Mouse (Mus musculus) limb, embryonic 12.5 days (tissue): ENCODE data around the gene Xpnpep2. TPM values are rescaled to one million over a fixed set of nuclear protein-coding genes. Genes with fewer than 3 reads are reported as not detected.

Source experiments
- ATAC-seq: fragments of 200-750 bp; cut with Nextera tagmentation; 2 replicates; pipeline ENCODE4 v1.8.0; 2017; ENCODE audit warnings: low read depth, moderate TSS enrichment; ENCODE audit not compliant: insufficient number of reproducible peaks, insufficient read depth, low FRiP score, low TSS enrichment
- H3K27ac ChIP-seq: fragments of 300-500 bp; sonication (generic); 2 replicates; pipeline ENCODE4 v1.5.1; 2016; ENCODE audit warnings: mild to moderate bottlenecking, moderate library complexity
- H3K27me3 ChIP-seq: fragments of 300-500 bp; sonication (generic); 2 replicates; pipeline ENCODE4 v1.6.1; 2016; ENCODE audit warnings: mild to moderate bottlenecking, moderate library complexity
- H3K36me3 ChIP-seq: fragments of 300-500 bp; sonication (generic); 2 replicates; pipeline ENCODE4 v1.6.1; 2016; ENCODE audit warnings: mild to moderate bottlenecking, moderate library complexity
- H3K4me1 ChIP-seq: fragments of 300-500 bp; sonication (generic); replicated peaks from 2 replicates; pipeline ENCODE4 v1.6.1; 2016
- H3K4me2 ChIP-seq: fragments of 300-500 bp; sonication (generic); 2 replicates; pipeline ENCODE4 v1.6.1; 2016; ENCODE audit warnings: mild to moderate bottlenecking, moderate library complexity
- H3K4me3 ChIP-seq: fragments of 300-500 bp; sonication (generic); replicated peaks from 2 replicates; pipeline ENCODE4 v1.5.1; 2016; ENCODE audit warnings: mild to moderate bottlenecking
- H3K9ac ChIP-seq: fragments of 300-500 bp; sonication (generic); replicated peaks from 2 replicates; pipeline ENCODE4 v1.6.1; 2016; ENCODE audit warnings: mild to moderate bottlenecking, moderate library complexity
- H3K9me3 ChIP-seq: fragments of 300-500 bp; sonication (generic); 2 replicates; pipeline ENCODE4 v1.6.1; 2016; ENCODE audit warnings: mild to moderate bottlenecking, moderate library complexity
- WGBS: fragments of 180-500 bp; shearing (Covaris S2); methylation state at CpG from one replicate; pipeline ENCODE4 v1.1.7; 2016; 5-methylcytosine and 5-hydroxymethylcytosine counted together
- polyA plus RNA-seq: library from polyadenylated mRNA; unstranded; fragments of >200 nt; fragmentation: Nextera tagmentation; extraction: Ambion mirVana; gene quantifications from 2 replicates; pipeline ENCODE4 v1.2.1, GENCODE M21; 2016

The Xpnpep2 gene
- polyA plus RNA-seq, 1 experiment from 2014 or later: 2.6 TPM

DNA sequence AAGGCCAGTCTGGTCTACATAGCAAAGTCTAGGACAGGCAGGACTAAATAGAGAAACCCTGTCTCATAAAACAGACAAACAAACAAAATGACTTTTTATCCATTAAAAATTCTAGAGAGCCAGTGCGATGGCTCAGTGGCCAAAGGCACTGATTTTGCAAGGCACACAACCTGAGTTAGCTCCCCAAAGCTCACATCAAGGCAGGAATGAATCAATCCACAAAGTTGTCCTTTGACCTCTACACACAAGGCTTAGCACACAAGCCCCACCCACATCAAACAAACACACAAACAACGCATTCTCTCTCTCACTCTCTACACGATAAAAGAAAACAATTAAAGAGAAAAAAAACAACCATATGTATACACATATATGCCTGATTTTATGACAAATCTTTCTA lies 76.2 kb downstream of the Xpnpep2 start:
- no peak overlapping the region for H3K4me3 ChIP-seq
- no peaks in the 10 kb centered on the region for H3K4me1 ChIP-seq
- H3K36me3 ChIP-seq: peaks cover 14% of the 10 kb centered on the region; the same call in 1 of the 2 replicates
- no peak overlapping the region for H3K4me2 ChIP-seq
- H3K9me3 ChIP-seq: no peaks in the 10 kb centered on the region
- no peak overlapping the region for H3K9ac ChIP-seq
- WGBS: 88% methylated on average over 3 of the region's 3 CpGs
- H3K27me3 ChIP-seq: no peaks in the 10 kb centered on the region
- H3K27ac ChIP-seq: no peak overlapping the region
- no peak for ATAC-seq

Other genes starting within 250 kb of the Xpnpep2 start
- 47.1 and 49.3 TPM in 2 replicates for gene Smarca1, start 215.8 kb upstream of the Xpnpep2 start, polyA plus RNA-seq
- 25.2 and 25.4 TPM in 2 replicates for gene Ocrl, start 196.3 kb upstream of the Xpnpep2 start, polyA plus RNA-seq
- gene Apln, start 73.9 kb upstream of the Xpnpep2 start, polyA plus RNA-seq: 6.1 and 6.7 TPM in 2 replicates
- 0.93 and 1.3 TPM in 2 replicates for gene Sash3, start 37.7 kb downstream of the Xpnpep2 start, polyA plus RNA-seq
- gene Zdhhc9, start 100.2 kb downstream of the Xpnpep2 start, polyA plus RNA-seq: 3.9 and 5.0 TPM in 2 replicates
- 23.2 and 23.7 TPM in 2 replicates for gene Utp14a, start 148.1 kb downstream of the Xpnpep2 start, polyA plus RNA-seq
- 5.0 and 5.3 TPM in 2 replicates for gene Bcorl1, start 232.6 kb downstream of the Xpnpep2 start, polyA plus RNA-seq